Mouse (Mus musculus): ENCODE results near the gene Wrap53. TPM values are rescaled to one million over a fixed set of nuclear protein-coding genes. Genes with fewer than 3 reads are reported as not detected.
A peak's percentile ranks its signal among the peaks of the same experiment; 100 is the strongest.

The Wrap53 gene
- total RNA-seq, 2 experiments from 2014 or later, result 7.7 to 18.4 TPM

DNA sequence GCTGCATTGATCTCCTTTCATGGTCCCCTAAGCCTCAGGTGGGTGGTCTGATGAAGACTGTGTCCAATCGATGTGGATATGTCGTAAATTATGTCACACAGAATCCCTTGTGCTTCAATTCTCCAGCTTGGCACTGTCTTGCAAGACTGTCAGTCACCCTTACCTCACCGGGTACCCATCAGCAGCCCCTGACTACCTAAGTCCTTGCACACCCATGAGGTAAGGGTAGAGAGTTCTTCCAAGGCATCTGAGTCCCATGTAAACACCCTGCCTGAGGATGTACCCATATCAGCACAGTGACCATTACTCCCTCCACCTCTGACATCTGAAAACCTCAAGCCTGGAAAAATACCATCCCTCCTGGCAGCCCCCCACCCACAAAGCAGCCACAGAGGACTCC is 24.3 kb upstream of the Wrap53 start:
- ATAC-seq (replicated peaks; ENCODE audit: low FRiP score, poor library complexity, severe bottlenecking), result no peak

DNA sequence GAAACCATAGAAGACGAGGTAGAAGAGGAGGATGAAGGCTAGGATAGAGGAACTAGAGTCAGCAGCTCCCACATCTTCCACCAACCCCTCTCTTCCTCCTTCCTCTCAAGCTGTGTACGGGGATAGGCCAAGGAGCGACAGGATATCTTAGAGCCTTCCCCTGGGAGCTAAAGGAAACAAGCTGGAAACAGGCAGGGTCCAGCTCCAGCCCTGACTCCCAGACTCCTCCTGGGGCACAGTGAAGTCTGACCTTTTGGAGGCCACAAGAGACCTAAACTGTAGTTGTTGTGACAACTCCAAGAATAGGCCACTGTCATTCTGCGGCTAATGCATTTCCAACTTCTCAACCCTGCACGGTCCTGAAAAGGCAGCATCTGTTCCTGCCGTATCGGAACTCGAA is 23.5 kb upstream of the Wrap53 start:
- ATAC-seq (replicated peaks; ENCODE audit: low FRiP score, poor library complexity, severe bottlenecking), result no peak

DNA sequence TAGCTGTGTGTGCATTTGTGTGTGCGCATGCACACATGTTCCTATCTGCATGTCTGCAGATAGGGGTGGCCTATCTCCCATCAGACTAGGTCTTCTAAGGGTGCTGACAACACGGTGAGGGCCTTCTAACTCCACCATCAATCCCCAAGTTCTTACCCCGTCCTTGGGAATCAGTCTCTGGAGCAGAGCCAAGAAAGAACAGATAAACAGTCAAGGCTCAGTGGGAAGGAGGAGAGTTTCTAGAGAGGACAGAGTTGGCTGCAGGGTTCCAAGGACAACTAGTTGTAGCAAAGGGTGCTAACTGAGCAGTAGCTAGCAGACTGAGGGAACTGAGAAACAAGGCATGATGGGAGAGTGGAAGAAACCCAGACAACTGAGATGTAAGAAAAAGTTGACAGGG is 21.7 kb upstream of the Wrap53 start:
- ATAC-seq (replicated peaks; ENCODE audit: low FRiP score, poor library complexity, severe bottlenecking), result no peak

DNA sequence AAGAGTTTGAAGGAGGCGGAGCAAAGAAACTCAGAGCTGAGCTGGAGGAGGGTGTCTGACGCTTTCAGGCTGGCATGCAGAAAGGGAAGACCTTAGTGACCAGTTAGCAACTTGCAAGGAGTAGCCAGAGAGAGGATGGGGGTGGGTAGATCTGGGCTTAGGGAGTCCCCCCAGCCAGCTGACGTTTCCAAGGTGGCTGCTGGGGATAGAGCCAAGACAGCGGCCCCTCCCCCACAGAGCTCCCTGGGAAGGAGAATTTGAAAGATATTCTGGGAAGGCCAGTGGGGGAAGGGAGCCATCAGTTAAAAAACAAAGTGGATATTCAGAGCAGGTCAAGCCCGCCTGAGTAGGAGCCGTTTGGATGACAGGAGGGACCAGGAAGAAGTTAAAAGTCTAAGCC is 20.0 kb upstream of the Wrap53 start:
- ATAC-seq (replicated peaks; ENCODE audit: low FRiP score, poor library complexity, severe bottlenecking), result no peak

DNA sequence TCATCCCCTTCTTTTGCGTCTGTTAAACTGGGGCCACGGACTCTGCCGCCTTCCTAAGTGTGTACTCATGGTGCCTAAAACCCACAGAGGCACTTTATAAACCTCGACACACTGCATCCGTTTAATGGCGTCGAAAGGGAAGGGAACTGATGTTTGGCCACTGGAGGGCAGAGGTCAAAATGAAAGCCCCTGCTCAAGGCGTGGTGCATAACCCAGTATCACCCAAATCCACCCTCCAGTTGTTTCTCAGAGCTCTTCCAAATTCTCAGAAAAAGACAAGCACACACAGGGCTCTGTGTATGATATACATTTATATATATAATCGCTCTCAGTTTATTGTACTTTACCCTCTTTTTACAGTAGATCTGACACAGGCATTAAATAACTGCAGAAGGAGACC is 19.4 kb upstream of the Wrap53 start:
- ATAC-seq (replicated peaks; ENCODE audit: low FRiP score, poor library complexity, severe bottlenecking), result no peak

DNA sequence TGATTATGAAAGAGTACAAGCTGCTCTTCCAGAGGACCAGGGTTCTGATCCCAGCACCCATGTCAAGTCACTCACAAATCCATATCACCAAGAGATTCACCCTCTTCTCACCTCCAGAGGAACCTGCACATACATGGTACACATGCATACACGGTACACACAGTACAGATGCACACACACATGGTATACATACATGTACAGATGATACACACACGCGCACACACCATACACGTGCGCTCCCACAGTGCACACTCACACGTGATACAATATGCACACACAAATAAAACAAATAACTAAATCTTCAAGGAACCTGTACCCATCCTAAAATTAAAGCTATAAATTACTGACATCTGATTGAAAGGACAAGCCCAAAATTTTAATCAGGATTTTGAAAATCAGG is 14.8 kb upstream of the Wrap53 start:
- ATAC-seq (replicated peaks; ENCODE audit: low FRiP score, poor library complexity, severe bottlenecking), result no peak

DNA sequence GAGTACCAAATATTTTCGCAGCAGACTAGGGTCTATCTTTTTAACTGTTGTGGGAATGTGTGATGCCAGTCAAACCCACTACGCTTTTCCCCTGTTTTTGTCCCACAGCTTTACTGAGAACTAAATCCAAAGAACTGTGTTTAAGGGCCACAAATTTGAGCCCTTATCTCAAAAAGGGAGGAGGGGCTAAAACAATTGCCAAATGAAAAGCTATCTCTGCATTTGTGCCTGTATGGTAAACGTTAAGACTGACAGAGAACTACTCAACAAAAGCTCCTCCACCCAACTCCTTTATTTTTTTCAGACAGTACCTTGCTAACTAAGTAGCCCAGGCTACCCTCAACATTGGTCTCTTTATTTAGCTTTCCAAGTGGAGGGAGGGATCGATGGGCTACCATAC is 12.7 kb upstream of the Wrap53 start:
- ATAC-seq (replicated peaks; ENCODE audit: low FRiP score, poor library complexity, severe bottlenecking), result no peak

DNA sequence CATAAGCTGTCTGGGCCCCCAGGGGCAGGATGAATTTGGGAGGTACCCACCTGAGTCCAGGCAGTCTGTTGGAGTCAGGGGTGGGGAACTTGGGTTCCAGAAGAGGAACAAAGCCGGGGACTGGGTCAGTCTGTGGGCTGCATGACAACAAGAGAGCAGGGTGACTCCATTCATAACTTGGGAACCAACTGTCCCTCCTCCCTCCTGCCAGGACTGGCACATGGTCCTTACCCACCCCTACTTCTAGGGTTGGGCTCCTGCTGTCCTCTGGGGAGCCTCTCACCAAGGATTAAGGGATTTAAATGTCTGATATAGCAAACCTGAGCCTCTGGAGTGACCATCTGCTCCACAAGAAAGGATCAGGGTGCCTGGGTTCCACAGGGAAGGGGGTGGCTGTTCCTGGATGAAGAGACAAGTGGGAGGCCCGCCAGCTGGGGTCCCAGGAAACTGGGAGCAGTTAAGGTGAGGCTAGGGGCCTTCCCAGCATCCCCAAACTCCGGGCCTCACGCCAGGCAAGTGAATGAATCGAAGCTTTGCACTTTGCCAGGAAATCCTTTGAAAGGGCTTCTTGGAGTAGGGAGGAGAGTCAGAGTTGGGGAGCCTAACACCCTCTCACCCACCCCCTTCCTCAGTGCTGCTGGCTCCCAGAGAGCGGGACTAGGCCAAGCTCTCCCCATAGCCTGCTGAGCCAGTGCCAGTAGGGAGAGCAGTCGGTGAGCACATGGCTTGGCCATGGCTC is 12.0 kb upstream of the Wrap53 start:
- no peak for ATAC-seq (replicated peaks; ENCODE audit: low FRiP score, poor library complexity, severe bottlenecking)

DNA sequence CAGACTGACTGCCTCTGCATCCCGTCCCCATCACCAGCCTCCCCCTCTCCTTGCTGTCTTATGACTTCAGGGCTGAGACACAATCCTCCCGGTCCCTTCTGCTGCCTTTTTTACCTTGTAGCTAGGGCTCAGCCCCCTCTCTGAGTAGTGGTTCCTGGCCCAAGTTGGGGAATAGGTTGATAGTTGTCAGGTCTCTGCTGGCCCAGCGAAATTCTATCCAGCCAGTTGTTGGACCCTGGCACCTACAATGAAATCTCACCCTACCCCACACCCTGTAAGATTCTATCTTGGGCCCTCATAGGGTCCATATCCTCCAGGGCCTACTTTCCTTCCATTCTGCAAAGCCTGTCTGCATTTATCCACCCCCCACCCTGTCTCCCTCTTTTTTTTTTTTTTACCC is 11.4 kb upstream of the Wrap53 start:
- ATAC-seq (replicated peaks; ENCODE audit: low FRiP score, poor library complexity, severe bottlenecking), result no peak

DNA sequence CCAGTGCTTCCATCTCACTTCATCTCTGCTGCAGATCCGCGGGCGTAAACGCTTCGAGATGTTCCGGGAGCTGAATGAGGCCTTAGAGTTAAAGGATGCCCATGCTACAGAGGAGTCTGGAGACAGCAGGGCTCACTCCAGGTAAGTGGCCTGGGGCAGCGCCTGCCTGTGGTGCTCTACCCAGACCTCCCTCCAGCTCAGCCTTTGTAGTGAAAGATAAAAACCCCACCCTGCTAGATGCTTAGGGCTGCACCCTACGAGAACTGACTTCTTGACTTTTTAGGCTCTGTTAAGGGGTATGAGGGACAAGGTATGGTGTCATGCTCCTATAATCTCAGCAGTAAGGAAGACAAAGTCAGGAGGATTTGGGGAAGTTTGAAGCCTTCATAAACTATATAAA is 10.6 kb upstream of the Wrap53 start:
- ATAC-seq (replicated peaks; ENCODE audit: low FRiP score, poor library complexity, severe bottlenecking), result no peak

DNA sequence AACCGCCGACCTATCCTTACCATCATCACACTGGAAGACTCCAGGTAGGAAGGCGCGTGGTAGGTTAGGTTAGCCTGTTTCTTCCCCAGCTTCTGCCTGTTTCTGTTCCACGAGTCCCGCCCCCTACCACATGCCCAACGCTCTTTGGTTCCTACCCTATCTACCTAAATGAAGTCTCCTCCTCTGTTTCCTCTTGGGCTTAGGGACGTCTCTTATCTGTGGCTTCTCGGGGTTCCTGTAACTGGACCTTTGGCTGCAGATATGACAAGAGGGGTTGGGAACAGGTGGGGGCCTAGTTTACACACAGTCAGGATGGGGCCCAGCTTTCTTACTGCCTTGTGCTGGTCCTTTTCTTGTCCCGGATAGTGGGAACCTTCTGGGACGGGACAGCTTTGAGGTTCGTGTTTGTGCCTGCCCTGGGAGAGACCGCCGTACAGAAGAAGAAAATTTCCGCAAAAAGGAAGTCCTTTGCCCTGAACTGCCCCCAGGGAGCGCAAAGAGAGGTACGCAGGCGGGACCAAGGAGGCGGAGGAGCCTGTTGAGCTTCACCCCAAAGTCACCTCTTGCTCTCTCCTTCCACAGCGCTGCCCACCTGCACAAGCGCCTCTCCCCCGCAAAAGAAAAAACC is 9.3 kb upstream of the Wrap53 start:
- ATAC-seq (replicated peaks; ENCODE audit: low FRiP score, poor library complexity, severe bottlenecking), result 0 out of 2 replicates have a peak, but pooled peaks have one; percentile 7

DNA sequence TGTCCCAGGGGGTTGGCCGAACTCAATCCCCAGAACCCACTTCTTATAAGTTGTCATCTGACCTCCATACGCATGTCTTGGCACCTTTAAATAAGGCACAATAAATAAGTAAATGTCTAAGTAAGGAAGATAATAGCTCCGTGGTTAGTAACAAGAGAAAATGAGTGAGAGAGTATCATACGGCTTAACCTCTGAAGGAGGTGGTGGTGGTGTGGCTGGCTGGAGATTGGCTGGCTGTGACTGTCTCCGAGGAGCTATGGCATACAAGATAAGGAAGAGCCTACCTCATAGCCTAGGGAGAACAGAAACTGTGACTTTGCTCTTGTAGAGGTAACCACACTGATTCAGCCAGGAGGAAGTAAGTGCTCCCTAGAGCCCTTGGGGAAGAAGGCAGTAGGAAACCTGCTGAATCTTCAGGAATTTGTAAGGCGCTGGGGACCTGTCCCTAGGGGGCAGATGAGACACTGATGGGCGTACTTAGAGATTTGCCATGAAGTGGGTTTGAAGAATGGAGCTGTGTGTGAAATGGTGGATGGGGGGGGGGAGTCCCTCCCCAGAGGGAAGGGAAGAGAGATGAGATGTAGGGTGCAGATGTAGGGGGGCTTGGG is 5.8 kb upstream of the Wrap53 start:
- ATAC-seq (replicated peaks; ENCODE audit: low FRiP score, poor library complexity, severe bottlenecking), result peak; percentile 80

DNA sequence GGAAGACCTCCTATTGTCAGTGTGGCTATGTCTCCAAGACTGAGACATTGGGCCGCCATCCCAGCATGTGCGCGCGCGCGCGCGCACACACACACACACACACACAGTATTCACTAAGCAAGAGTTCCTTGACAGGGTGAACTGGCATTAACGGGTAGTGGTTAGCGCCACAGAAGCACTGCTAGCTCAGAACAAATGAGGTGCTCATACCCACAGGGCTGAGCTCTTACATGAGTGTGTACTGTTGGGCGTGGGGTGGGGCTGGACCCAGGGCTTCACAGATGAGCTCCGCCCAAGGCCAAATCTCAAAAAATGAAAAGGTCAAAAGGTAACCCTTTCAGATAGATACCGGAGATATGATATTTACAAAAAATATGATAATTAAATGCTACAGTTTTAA is 4.9 kb upstream of the Wrap53 start:
- ATAC-seq (replicated peaks; ENCODE audit: low FRiP score, poor library complexity, severe bottlenecking), result 0 out of 2 replicates have a peak, but pooled peaks have one; percentile 23

DNA sequence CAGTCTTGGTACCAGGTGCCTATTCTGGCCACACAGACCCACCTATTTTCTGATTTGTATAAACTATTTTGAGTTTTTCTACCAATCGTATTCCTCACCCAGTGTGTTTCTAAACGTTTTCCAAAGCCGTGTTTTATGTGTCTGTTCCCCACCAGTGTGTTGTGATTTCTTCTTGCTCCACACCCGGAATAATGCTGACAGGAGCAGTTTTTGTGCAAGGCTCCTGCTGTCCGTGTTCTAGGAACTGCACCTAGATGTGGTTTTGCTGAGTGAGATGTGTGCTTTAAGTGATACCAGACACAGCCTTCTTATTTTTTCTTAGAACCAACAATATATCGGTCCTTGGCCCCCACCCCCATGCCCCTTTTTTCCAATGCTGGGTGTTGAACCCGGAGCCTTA is 4.0 kb upstream of the Wrap53 start:
- ATAC-seq (replicated peaks; ENCODE audit: low FRiP score, poor library complexity, severe bottlenecking), result no peak

DNA sequence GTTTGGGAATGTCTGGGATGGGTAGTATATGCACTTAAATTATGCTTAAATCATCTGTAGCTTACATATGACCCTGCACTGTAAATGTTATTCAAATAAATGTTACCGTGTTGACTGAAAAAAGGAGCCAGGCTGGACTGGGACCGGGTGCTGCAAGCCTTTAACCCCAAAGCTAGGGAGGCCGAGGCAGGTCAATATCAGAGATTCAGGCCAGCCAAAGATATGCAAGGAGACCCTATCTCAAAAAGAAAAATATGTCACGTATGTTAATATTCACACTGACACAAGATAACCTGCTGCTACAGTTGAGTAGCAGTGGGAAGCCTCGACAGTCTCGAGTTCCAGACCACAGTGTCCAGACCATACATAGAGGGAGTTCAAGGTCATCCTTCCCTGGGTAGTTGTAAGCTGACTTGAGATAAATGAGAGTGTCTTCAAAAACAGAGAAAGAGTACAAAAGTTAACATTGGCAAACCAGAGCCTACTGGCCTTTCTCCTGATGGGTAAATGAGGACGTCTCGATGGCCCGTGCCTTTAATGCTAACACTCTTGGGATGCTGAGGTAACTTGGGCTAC is 2.3 kb upstream of the Wrap53 start:
- no peak for ATAC-seq (replicated peaks; ENCODE audit: low FRiP score, poor library complexity, severe bottlenecking)

DNA sequence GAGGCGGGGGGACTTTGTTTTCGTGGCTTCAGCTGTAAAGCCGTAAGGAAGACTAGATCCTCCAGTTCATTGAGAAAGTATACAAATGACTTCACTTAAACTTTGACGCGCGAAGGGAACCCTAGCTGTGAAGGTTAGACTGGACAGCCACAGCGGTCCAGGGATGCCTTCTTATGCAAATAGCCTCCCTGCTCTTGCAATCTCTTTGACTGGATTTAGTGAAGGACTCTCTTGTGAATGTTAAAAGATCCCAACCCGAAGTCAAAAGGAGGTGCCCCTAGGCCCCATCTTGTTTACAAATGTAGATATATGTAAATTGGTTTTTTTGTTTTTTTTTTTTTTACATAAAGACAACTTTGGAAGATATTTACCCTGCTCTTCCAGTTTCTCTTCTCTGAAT is 1.8 kb upstream of the Wrap53 start:
- ATAC-seq (replicated peaks; ENCODE audit: low FRiP score, poor library complexity, severe bottlenecking), result no peak

DNA sequence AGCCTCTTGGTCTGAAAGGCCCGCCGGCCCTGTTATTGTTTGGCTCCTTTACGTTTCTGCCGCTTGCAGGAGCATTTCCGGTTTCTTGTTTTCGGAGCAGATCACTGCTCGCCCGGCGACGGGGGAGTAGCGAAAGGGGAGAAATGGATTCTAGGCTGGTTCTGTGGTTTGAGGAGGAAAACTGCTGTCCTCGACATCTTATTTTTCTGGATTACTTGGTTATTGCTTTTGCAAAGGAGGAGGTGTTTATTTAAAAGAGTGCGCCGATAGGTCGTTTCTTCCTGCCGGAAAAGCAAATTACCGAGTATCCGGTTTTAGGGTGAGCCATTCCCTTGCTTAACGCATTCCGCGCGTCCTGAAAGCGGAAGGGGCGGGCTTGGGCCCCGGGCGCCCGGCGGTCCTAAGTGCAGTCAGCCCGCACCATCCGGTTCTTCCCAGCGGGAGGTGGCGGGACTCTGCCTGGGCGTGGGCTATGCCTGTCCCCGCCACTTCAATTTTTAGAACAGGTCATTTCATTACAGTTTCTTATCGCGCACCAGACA is 1.2 kb upstream of the Wrap53 start:
- ATAC-seq (replicated peaks; ENCODE audit: low FRiP score, poor library complexity, severe bottlenecking), result peak; percentile 62

DNA sequence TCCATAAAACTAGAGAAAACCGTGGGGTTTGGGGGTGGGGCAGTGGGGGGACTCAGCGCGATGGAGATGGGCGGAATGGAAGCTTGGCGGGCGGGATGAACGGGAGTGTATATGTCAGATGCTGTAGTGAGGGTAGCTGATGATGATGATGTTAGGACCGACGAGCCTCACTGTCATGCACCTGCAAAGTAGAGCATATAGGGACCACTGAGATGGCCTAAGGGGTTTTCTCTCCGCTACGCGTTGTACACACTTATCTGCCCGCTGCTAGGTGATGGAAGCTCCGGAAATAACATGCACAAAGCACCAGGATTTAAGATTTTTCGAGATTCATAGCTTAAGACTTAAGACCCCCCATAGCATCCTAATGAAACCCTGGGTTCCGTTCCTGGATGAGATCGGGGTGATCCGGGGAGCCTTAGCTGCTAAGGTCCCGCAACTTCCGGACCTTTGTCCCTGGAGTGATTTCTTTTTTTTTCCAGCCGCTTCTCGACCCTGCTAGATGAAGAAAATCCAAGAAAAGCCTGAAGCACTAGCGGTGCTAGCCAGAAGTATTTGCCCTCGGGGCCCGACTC is 604 bp upstream of the Wrap53 start:
- no peak for ATAC-seq (replicated peaks; ENCODE audit: low FRiP score, poor library complexity, severe bottlenecking)

DNA sequence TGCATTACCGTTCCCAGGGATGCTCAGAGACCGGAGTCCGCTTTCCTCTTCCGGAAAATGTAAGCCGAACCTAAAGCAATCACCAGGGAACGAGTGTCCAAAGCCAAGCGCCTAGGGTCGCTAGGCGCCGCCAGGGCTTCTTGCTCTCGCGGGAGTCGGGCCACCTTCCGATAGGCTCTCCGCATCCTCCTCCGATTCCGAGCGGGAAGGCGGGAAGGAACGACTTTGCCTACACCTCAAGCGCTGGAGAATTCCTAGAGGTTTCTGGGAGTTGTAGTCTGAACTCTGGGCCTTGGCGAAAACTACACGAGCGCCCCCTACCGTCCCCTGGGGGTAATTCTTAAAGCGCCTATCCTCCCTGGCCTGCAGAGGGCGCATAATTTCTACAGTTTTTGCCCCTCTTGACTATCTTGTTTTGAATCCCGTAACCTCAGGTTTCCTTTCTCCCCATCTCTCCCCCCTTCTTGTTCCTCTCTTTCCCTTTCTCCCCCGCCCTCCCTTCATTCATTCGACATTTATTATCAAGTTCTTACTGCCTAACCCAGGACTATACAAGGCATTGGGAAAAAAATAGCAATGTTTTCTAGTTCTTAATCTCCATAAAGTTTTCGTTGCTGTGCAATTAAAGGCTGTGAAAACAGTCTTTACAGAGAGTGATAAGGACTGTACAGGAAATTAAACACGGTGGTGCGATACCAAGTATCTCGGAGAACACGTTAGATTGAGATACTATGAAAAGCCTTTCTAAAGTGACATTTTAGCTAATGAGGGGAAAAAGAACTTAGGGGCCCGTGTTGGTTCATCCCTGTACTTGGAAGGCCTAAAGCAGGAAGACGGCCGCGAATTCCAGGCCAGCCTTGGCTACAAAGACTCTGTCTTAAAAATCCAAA is 682 bp downstream of the Wrap53 start:
- peak; percentile 65 for ATAC-seq (replicated peaks; ENCODE audit: low FRiP score, poor library complexity, severe bottlenecking)
